Comparison of ENCODE assay signal across 12 mouse cellular contexts in genomic region chr17:50874067-50874466, GRCm38 (mm10).
DNase-seq lines count a peak whose midpoint lies in the region; ATAC-seq and TF ChIP-seq lines count a peak whose summit lies in the region.
"Had no signal": no experiment of that assay in that cellular context is flagged by ENCODE, and none has a peak within 500 bp of the region (broad histone marks: within the 10 kb centered on the region; RNA-seq: fewer than 3 reads in every experiment).

No protein-coding gene starts in this region.

- H3K9me3 ChIP-seq in hindbrain, embryonic 13.5 days, result no peaks in the 10 kb centered on the region
- no peaks in the 10 kb centered on the region for H3K9me3 ChIP-seq in hindbrain, embryonic 10.5 days
- H3K9me3 ChIP-seq in hindbrain, postnatal 0 days (ENCODE audit: low read length), result no peaks in the 10 kb centered on the region
- H3K9me3 ChIP-seq: lung, embryonic 15.5 days had no signal

- no peak overlapping the region for H3K4me3 ChIP-seq in hindbrain, embryonic 13.5 days
- no peak overlapping the region for H3K4me3 ChIP-seq in hindbrain, embryonic 10.5 days
- H3K4me3 ChIP-seq in hindbrain, postnatal 0 days (ENCODE audit: low read length), result no peak overlapping the region
- H3K4me3 ChIP-seq: lung, embryonic 15.5 days had no signal

- 77% methylated on average over 7 of the region's 7 CpGs for WGBS in hindbrain, embryonic 13.5 days
- WGBS in hindbrain, embryonic 10.5 days, result 87% methylated on average over 7 of the region's 7 CpGs
- 52% methylated on average over 7 of the region's 7 CpGs for WGBS in hindbrain, postnatal 0 days

- no peaks in the 10 kb centered on the region for H3K36me3 ChIP-seq in hindbrain, embryonic 13.5 days
- H3K36me3 ChIP-seq in hindbrain, embryonic 10.5 days, result no peaks in the 10 kb centered on the region
- H3K36me3 ChIP-seq in hindbrain, postnatal 0 days (ENCODE audit: insufficient read depth, low read length), result no peaks in the 10 kb centered on the region
- H3K36me3 ChIP-seq: lung, embryonic 15.5 days had no signal

- DNase-seq in hindbrain, embryonic 10.5 days (ENCODE audit: low spot score), result no peak
- peak; percentile 11 for DNase-seq in retina, postnatal 1 day
- no peak for DNase-seq in retina, embryonic 14.5 days (ENCODE audit: low spot score)
- peak; percentile 57 for DNase-seq in hindbrain, postnatal 0 days (ENCODE audit: low spot score)
- DNase-seq in adrenal gland, adult 2 months, result no peak
- no peak for DNase-seq in right cerebral cortex, adult 2 months (ENCODE audit: low spot score in 2 of 2)
- DNase-seq: adrenal gland, postnatal 10 days; cerebellum, adult 18-20 months; heart, postnatal 4 days; kidney, postnatal 14 days had no signal

- H3K27ac ChIP-seq in hindbrain, embryonic 13.5 days, result no peak overlapping the region
- no peak overlapping the region for H3K27ac ChIP-seq in hindbrain, embryonic 10.5 days
- no peak overlapping the region for H3K27ac ChIP-seq in hindbrain, postnatal 0 days
- H3K27ac ChIP-seq: lung, embryonic 15.5 days had no signal

- no peak overlapping the region for H3K4me2 ChIP-seq in hindbrain, embryonic 13.5 days
- no peak overlapping the region for H3K4me2 ChIP-seq in hindbrain, postnatal 0 days (ENCODE audit: low read depth, low read length)
- H3K4me2 ChIP-seq: lung, embryonic 15.5 days had no signal

- TF ChIP-seq CTCF in hindbrain, postnatal 0 days (IDR thresholded peaks at IDR 0.05; ENCODE audit: low read depth), result peak; percentile 54

- no peaks in the 10 kb centered on the region for H3K4me1 ChIP-seq in hindbrain, embryonic 13.5 days (replicated peaks)
- H3K4me1 ChIP-seq in hindbrain, embryonic 10.5 days (replicated peaks), result no peaks in the 10 kb centered on the region
- no peaks in the 10 kb centered on the region for H3K4me1 ChIP-seq in hindbrain, postnatal 0 days (ENCODE audit: insufficient read depth, low read length)
- H3K4me1 ChIP-seq: lung, embryonic 15.5 days had no signal

- ATAC-seq in hindbrain, embryonic 13.5 days (ENCODE audit: low FRiP score), result peak; percentile 69; the same call in 1 of the 2 replicates
- no peak for ATAC-seq in hindbrain, postnatal 0 days

- no peaks in the 10 kb centered on the region for H3K27me3 ChIP-seq in hindbrain, embryonic 13.5 days
- H3K27me3 ChIP-seq in hindbrain, embryonic 10.5 days (ENCODE audit: insufficient read depth, poor library complexity, severe bottlenecking), result no peaks in the 10 kb centered on the region
- H3K27me3 ChIP-seq in hindbrain, postnatal 0 days (ENCODE audit: insufficient read depth, low read length), result no peaks in the 10 kb centered on the region
- H3K27me3 ChIP-seq: lung, embryonic 15.5 days had no signal

- no peak overlapping the region for H3K9ac ChIP-seq in hindbrain, embryonic 13.5 days
- no peak overlapping the region for H3K9ac ChIP-seq in hindbrain, postnatal 0 days (replicated peaks; ENCODE audit: low read length)
- H3K9ac ChIP-seq: lung, embryonic 15.5 days had no signal

Comparison
In these comparisons a context has a peak if more than half of its experiments do, and no peak if none do; other contexts are left out.
1. DNase-seq: peak in retina, postnatal 1 day (single experiment) and hindbrain, postnatal 0 days (single experiment); none in hindbrain, embryonic 10.5 days (single experiment), retina, embryonic 14.5 days (single experiment), adrenal gland, adult 2 months (single experiment) and right cerebral cortex, adult 2 months (0 of 2).